Mouse (Mus musculus) ES-Bruce4 (cell line): ENCODE data around the gene Msl1.

Source experiments
- CTCF ChIP-seq: IDR thresholded peaks from one replicate; pipeline ENCODE4 v1.8.1; 2011; ENCODE audit warnings: low read depth, low read length
- EP300 ChIP-seq: IDR thresholded peaks from 2 replicates; pipeline ENCODE4 v1.6.1; 2011; ENCODE audit warnings: low read depth, low read length; ENCODE audit not compliant: insufficient read depth
- POLR2A ChIP-seq: IDR thresholded peaks from one replicate; pipeline ENCODE4 v1.8.1; 2011; ENCODE audit warnings: low read length; ENCODE audit not compliant: insufficient read depth

- TF ChIP-seq CTCF (no peak), EP300 (no peak), POLR2A (no peak)
Observed at GRCm38 (mm10) chr11:98850100-98851093, 55.1 kb downstream of the Msl1 start.
